ENCODE assay signal across 26 mouse cellular contexts in genomic region chr16:87435411-87436205, GRCm38 (mm10). TPM values are rescaled to one million over a fixed set of nuclear protein-coding genes. Genes with fewer than 3 reads are reported as not detected.
DNase-seq lines count a peak whose midpoint lies in the region; ATAC-seq and TF ChIP-seq lines count a peak whose summit lies in the region.
"Had no signal": no experiment of that assay in that cellular context is flagged by ENCODE, and none has a peak within 500 bp of the region (broad histone marks: within the 10 kb centered on the region; RNA-seq: fewer than 3 reads in every experiment).

No protein-coding gene starts in this region.

- ATAC-seq in stomach, postnatal 0 days (ENCODE audit: low FRiP score, low TSS enrichment), result no peak
- ATAC-seq: activated CD4-positive, CD25-positive, alpha-beta regulatory T cell, adult 4 months; CD4-positive, CD25-positive, alpha-beta regulatory T cell, adult 4 months; forebrain, embryonic 14.5 days had no signal

- no peak overlapping the region for H3K9ac ChIP-seq in stomach, postnatal 0 days (ENCODE audit: low read length)
- H3K9ac ChIP-seq: embryonic facial prominence, embryonic 15.5 days; heart, embryonic 15.5 days; hindbrain, embryonic 15.5 days had no signal

- H3K36me3 ChIP-seq in kidney, adult 2 months (ENCODE audit: control insufficient read depth, insufficient read depth, low read length), result no peaks in the 10 kb centered on the region
- H3K36me3 ChIP-seq in E14TG2a.4 (ENCODE audit: insufficient read depth, low read length), result no peaks in the 10 kb centered on the region
- no peaks in the 10 kb centered on the region for H3K36me3 ChIP-seq in stomach, postnatal 0 days (ENCODE audit: control insufficient read depth, insufficient read depth, low read length)
- H3K36me3 ChIP-seq: embryonic facial prominence, embryonic 15.5 days; forebrain, embryonic 10.5 days had no signal

- H3K4me2 ChIP-seq in stomach, postnatal 0 days (replicated peaks; ENCODE audit: low read depth), result no peak overlapping the region
- H3K4me2 ChIP-seq: embryonic facial prominence, embryonic 15.5 days; heart, embryonic 11.5 days; heart, embryonic 15.5 days; hindbrain, embryonic 15.5 days had no signal

- no peak overlapping the region for H3K4me3 ChIP-seq in kidney, adult 2 months (ENCODE audit: insufficient read depth, low read depth, low read length)
- peak overlapping the region; percentile 72 for H3K4me3 ChIP-seq in E14TG2a.4 (replicated peaks; ENCODE audit: low read length)
- H3K4me3 ChIP-seq in stomach, postnatal 0 days (ENCODE audit: low read depth, low read length), result no peak overlapping the region
- H3K4me3 ChIP-seq: embryonic facial prominence, embryonic 15.5 days; erythroblast, embryonic 14.5 days; forebrain, embryonic 10.5 days; heart, embryonic 15.5 days; hindbrain, embryonic 15.5 days had no signal

- DNase-seq in cerebellum, adult 9-11 months, result peak; percentile 19
- DNase-seq in cerebellum, adult 11 months, result no peak
- peak; percentile 60 for DNase-seq in kidney, adult 2 months
- DNase-seq in kidney, adult 9 months, result no peak
- DNase-seq in R1 (ENCODE audit: low read depth, low spot score), result peak; percentile 94
- DNase-seq in stomach, postnatal 0 days (ENCODE audit: low spot score), result no peak
- DNase-seq in embryo, embryonic 10.5 days (ENCODE audit: low spot score), result no peak
- DNase-seq: adrenal gland, postnatal 14 days; B cell, adult 2 months; cerebellum, adult 18-20 months; cerebellum, postnatal 10 days; embryo, embryonic 11 days; gastrocnemius, postnatal 36 days; heart, adult 18-20 months; heart, postnatal 14 days had no signal

- H3K9me3 ChIP-seq in E14TG2a.4 (ENCODE audit: low read length), result no peaks in the 10 kb centered on the region
- H3K9me3 ChIP-seq in stomach, postnatal 0 days (ENCODE audit: control insufficient read depth, low read length), result no peaks in the 10 kb centered on the region
- H3K9me3 ChIP-seq: embryonic facial prominence, embryonic 15.5 days; forebrain, embryonic 10.5 days; G1E; heart, embryonic 15.5 days; hindbrain, embryonic 15.5 days had no signal

- H3K27me3 ChIP-seq in kidney, adult 2 months (replicated peaks; ENCODE audit: control insufficient read depth, insufficient read depth, low read length), result no peaks in the 10 kb centered on the region
- no peaks in the 10 kb centered on the region for H3K27me3 ChIP-seq in E14TG2a.4 (ENCODE audit: insufficient read depth, low read length)
- H3K27me3 ChIP-seq in stomach, postnatal 0 days (ENCODE audit: control insufficient read depth, insufficient read depth, low read length), result no peaks in the 10 kb centered on the region
- H3K27me3 ChIP-seq: embryonic facial prominence, embryonic 15.5 days; heart, embryonic 15.5 days; hindbrain, embryonic 15.5 days had no signal

- no peak for TF ChIP-seq CTCF in kidney, adult 2 months (conservative IDR thresholded peaks at IDR 0.05; ENCODE audit: insufficient read depth, insufficient read length, low read depth, low read length)
- TF ChIP-seq CTCF in E14TG2a.4 (conservative IDR thresholded peaks at IDR 0.05; ENCODE audit: low read length), result no peak
- TF ChIP-seq CTCF in stomach, postnatal 0 days (IDR thresholded peaks at IDR 0.05; ENCODE audit: low read depth), result no peak

- no peak for TF ChIP-seq POLR2A in kidney, adult 2 months (IDR thresholded peaks at IDR 0.05; ENCODE audit: low read depth, low read length)

- TF ChIP-seq EP300 in stomach, postnatal 0 days (optimal IDR thresholded peaks at IDR 0.05), result no peak

- H3K27ac ChIP-seq in kidney, adult 2 months (ENCODE audit: insufficient read depth, low read depth, low read length), result peak overlapping the region; percentile 84
- H3K27ac ChIP-seq in stomach, postnatal 0 days (replicated peaks), result no peak overlapping the region
- H3K27ac ChIP-seq: embryonic facial prominence, embryonic 15.5 days; forebrain, embryonic 10.5 days; heart, embryonic 15.5 days; hindbrain, embryonic 15.5 days had no signal

- 76% methylated on average over 13 of the region's 13 CpGs for WGBS in kidney, adult 2 months
- WGBS in stomach, postnatal 0 days, result 77% methylated on average over 13 of the region's 13 CpGs

- peaks cover 10% of the 10 kb centered on the region; the same call in 1 of the 2 replicates for H3K4me1 ChIP-seq in kidney, adult 2 months (ENCODE audit: control insufficient read depth, insufficient read depth, low read length)
- peaks cover 60% of the 10 kb centered on the region for H3K4me1 ChIP-seq in E14TG2a.4 (replicated peaks; ENCODE audit: low read depth, low read length)
- H3K4me1 ChIP-seq in stomach, postnatal 0 days (replicated peaks; ENCODE audit: control insufficient read depth, insufficient read depth), result no peaks in the 10 kb centered on the region; the same call in 1 of the 2 replicates

RNA-seq across cellular contexts. Expression of gene Ltn1, which starts 3.2 kb away (rescaled TPM):
- polyA plus RNA-seq in kidney, adult 2 months (2012; rRNA removed), result 5.5 and 5.7 TPM in 2 replicates
- 8.1 and 9.2 TPM in 2 replicates for polyA plus RNA-seq in stomach, postnatal 0 days (2015; fragmentation: Nextera tagmentation; extraction: Ambion mirVana)

RNA-seq across cellular contexts. Expression of gene Rwdd2b, which starts 4.8 kb away (rescaled TPM):
- polyA plus RNA-seq in kidney, adult 2 months (2012; rRNA removed), result 9.8 and 13.1 TPM in 2 replicates
- polyA plus RNA-seq in stomach, postnatal 0 days (2015; fragmentation: Nextera tagmentation; extraction: Ambion mirVana), result 6.9 and 7.5 TPM in 2 replicates

RNA-seq across cellular contexts. Expression of gene Usp16, which starts 18.9 kb away (rescaled TPM):
- 19.5 and 20.6 TPM in 2 replicates for polyA plus RNA-seq in kidney, adult 2 months (2012; rRNA removed)
- polyA plus RNA-seq in stomach, postnatal 0 days (2015; fragmentation: Nextera tagmentation; extraction: Ambion mirVana), result 37.0 and 40.1 TPM in 2 replicates

Comparison
In these comparisons a context has a peak if more than half of its experiments do, and no peak if none do; other contexts are left out.
1. DNase-seq: peak in cerebellum, adult 9-11 months (single experiment), kidney, adult 2 months (single experiment) and R1 (single experiment); none in cerebellum, adult 11 months (single experiment), kidney, adult 9 months (single experiment), stomach, postnatal 0 days (single experiment) and embryo, embryonic 10.5 days (single experiment).